8 mouse cellular contexts compared by ENCODE assay signal in the genomic region with DNA sequence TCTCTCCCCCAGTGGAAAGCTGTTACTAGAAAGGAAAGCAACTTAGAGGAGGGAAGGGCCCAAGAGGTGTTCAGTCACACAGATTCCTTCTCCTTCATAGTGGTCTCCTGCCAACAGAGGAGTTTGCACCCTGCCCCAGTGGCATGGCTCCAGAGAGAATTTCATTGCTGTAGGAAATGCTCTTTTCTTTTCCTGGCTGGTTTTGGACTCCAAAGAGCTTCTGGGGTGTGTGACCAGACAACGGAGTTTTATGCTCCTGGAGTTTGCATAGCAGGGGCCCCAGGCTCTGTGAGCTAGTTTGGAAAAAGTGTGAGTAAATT. TPM values are rescaled to one million over a fixed set of nuclear protein-coding genes. Genes with fewer than 3 reads are reported as not detected.
DNase-seq lines count a peak whose midpoint lies in the region; ATAC-seq and TF ChIP-seq lines count a peak whose summit lies in the region.

No protein-coding gene starts in this region.

- POLR2A ChIA-PET in Patski (lab: Charles Lee), result no interaction called here

- no peak for TF ChIP-seq CTCF in Patski (IDR thresholded peaks at IDR 0.05)

- no peaks in the 10 kb centered on the region for H3K9me3 ChIP-seq in heart, embryonic 12.5 days (replicated peaks)
- no peaks in the 10 kb centered on the region for H3K9me3 ChIP-seq in midbrain, embryonic 16.5 days (replicated peaks; ENCODE audit: control insufficient read depth, low read length, poor library complexity, severe bottlenecking)

- H3K27me3 ChIP-seq in Patski, result peaks cover 11% of the 10 kb centered on the region
- H3K27me3 ChIP-seq in heart, embryonic 12.5 days (replicated peaks), result no peaks in the 10 kb centered on the region
- H3K27me3 ChIP-seq in midbrain, embryonic 16.5 days (ENCODE audit: control insufficient read depth, insufficient read depth, low read depth, low read length), result no peaks in the 10 kb centered on the region

- ATAC-seq in Patski, result peak; percentile 21
- no peak for ATAC-seq in heart, embryonic 12.5 days (ENCODE audit: insufficient number of reproducible peaks, low FRiP score)
- ATAC-seq in midbrain, embryonic 16.5 days, result no peak

- H3K4me3 ChIP-seq in heart, embryonic 12.5 days, result peak overlapping the region; percentile 87
- peak overlapping the region; percentile 90 for H3K4me3 ChIP-seq in midbrain, embryonic 16.5 days (ENCODE audit: low read depth, low read length)

- no peaks in the 10 kb centered on the region for H3K36me3 ChIP-seq in heart, embryonic 12.5 days
- H3K36me3 ChIP-seq in midbrain, embryonic 16.5 days (ENCODE audit: control insufficient read depth, insufficient read depth, low read length), result no peaks in the 10 kb centered on the region

- 0 out of 2 replicates have a peak, but pooled peaks cover 10% of the 10 kb centered on the region for H3K4me1 ChIP-seq in heart, embryonic 12.5 days (replicated peaks)
- peaks cover 3% of the 10 kb centered on the region; the same call in 1 of the 2 replicates for H3K4me1 ChIP-seq in midbrain, embryonic 16.5 days (ENCODE audit: control insufficient read depth, insufficient read depth, low read length)

- peak overlapping the region; percentile 93 for H3K27ac ChIP-seq in heart, embryonic 12.5 days (ENCODE audit: poor library complexity, severe bottlenecking)
- no peak overlapping the region for H3K27ac ChIP-seq in midbrain, embryonic 16.5 days (ENCODE audit: low read length)

- DNase-seq in heart, adult 18-20 months, result peak; percentile 25 to 65
- DNase-seq in heart, postnatal 25 days (ENCODE audit: low spot score), result no peak
- no peak for DNase-seq in Patski (ENCODE audit: low read depth, low spot score)
- DNase-seq in kidney, postnatal 25 days, result peak; percentile 61 to 68
- no peak for DNase-seq in thymus, adult 18-20 months
- DNase-seq in adrenal gland, adult 18-20 months (ENCODE audit: low spot score in 2 of 2), result no peak

- 3% methylated on average over 1 of the region's 1 CpGs for WGBS in heart, embryonic 12.5 days
- WGBS in midbrain, embryonic 16.5 days, result 10% methylated on average over 1 of the region's 1 CpGs

- intact Hi-C loops in heart, postnatal 25 days (cut with DNase I), result loop anchor here (10.0 kb wide), 1 partner anchor 77 kb away; no protein-coding TSS in a partner anchor

- CTCF ChIA-PET in Patski (lab: Charles Lee), result interaction anchor here (1.6 to 3.3 kb wide), 2 partner anchors 21 to 194 kb away, joined by 4 to 9 read pairs; no protein-coding TSS in a partner anchor

- peak overlapping the region; percentile 89 for H3K9ac ChIP-seq in heart, embryonic 12.5 days
- peak overlapping the region; percentile 82 for H3K9ac ChIP-seq in midbrain, embryonic 16.5 days (ENCODE audit: low read depth, low read length)

- in situ Hi-C loops in Patski (cut with MboI; ENCODE audit: low pct_unique_long_range_greater_than_20kb), result loop anchor here (5.0 to 10.0 kb wide), 2 partner anchors 76 to 417 kb away; no protein-coding TSS in a partner anchor

- peak overlapping the region; percentile 76 for H3K4me2 ChIP-seq in heart, embryonic 12.5 days
- H3K4me2 ChIP-seq in midbrain, embryonic 16.5 days (ENCODE audit: low read length), result peak overlapping the region; percentile 80

RNA-seq across cellular contexts. Expression of a gene that starts 0.7 kb away (rescaled TPM):
- total RNA-seq in heart, adult 18-20 months (2021), result 1 to 10 TPM; 3.4 to 4.2 TPM
- 1 to 10 TPM; 6.3 to 7.0 TPM for total RNA-seq in heart, postnatal 25 days (2021)
- 8.2 TPM for polyA plus RNA-seq in Patski (2021)
- polyA plus RNA-seq in heart, embryonic 12.5 days (2016; fragmentation: Nextera tagmentation; extraction: Ambion mirVana), result 19.7 and 23.2 TPM in 2 replicates
- polyA plus RNA-seq in midbrain, embryonic 16.5 days (2015; fragmentation: Nextera tagmentation; extraction: Ambion mirVana), result 2.7 and 3.8 TPM in 2 replicates
- total RNA-seq in adrenal gland, adult 18-20 months (2021), result 1 to 10 TPM; 2.1 to 5.2 TPM

Comparison
In these comparisons a context has a peak if more than half of its experiments do, and no peak if none do; other contexts are left out.
1. DNase-seq: peak in heart, adult 18-20 months (2 of 2) and kidney, postnatal 25 days (2 of 2); none in heart, postnatal 25 days (single experiment), Patski (single experiment), thymus, adult 18-20 months (0 of 2) and adrenal gland, adult 18-20 months (0 of 2).